21 mouse cellular contexts compared by ENCODE assay signal in genomic region chr7:6157479-6157878, GRCm38 (mm10). TPM values are rescaled to one million over a fixed set of nuclear protein-coding genes. Genes with fewer than 3 reads are reported as not detected.
DNase-seq lines count a peak whose midpoint lies in the region; ATAC-seq and TF ChIP-seq lines count a peak whose summit lies in the region.
"Had no signal": no experiment of that assay in that cellular context is flagged by ENCODE, and none has a peak within 500 bp of the region (broad histone marks: within the 10 kb centered on the region; RNA-seq: fewer than 3 reads in every experiment).

No protein-coding gene starts in this region.

- no peak for TF ChIP-seq POLR2A in kidney, adult 2 months (IDR thresholded peaks at IDR 0.05; ENCODE audit: low read depth, low read length)
- TF ChIP-seq POLR2A in testis, adult 2 months (IDR thresholded peaks at IDR 0.05; ENCODE audit: control insufficient read depth, low read depth, low read length): no peak
- TF ChIP-seq POLR2A in small intestine, adult 2 months (IDR thresholded peaks at IDR 0.05; ENCODE audit: low read depth, low read length): no peak

- no peak overlapping the region for H3K4me3 ChIP-seq in kidney, adult 2 months (ENCODE audit: insufficient read depth, low read depth, low read length)
- no peak overlapping the region for H3K4me3 ChIP-seq in testis, adult 2 months (ENCODE audit: control insufficient read depth, low read depth, low read length)
- 0 out of 2 replicates have a peak overlapping the region, but pooled peaks have one; percentile 11 for H3K4me3 ChIP-seq in liver, embryonic 12.5 days
- H3K4me3 ChIP-seq in small intestine, adult 2 months (ENCODE audit: low read depth, low read length): no peak overlapping the region

- H3K9me3 ChIP-seq in liver, embryonic 12.5 days (replicated peaks): no peaks in the 10 kb centered on the region
- H3K9me3 ChIP-seq: heart, embryonic 12.5 days; midbrain, embryonic 12.5 days; neural tube, embryonic 15.5 days had no signal

- H3K36me3 ChIP-seq in kidney, adult 2 months (ENCODE audit: control insufficient read depth, insufficient read depth, low read length): no peaks in the 10 kb centered on the region
- no peaks in the 10 kb centered on the region for H3K36me3 ChIP-seq in testis, adult 2 months (ENCODE audit: control insufficient read depth, insufficient read depth, low read length)
- H3K36me3 ChIP-seq in liver, embryonic 12.5 days: no peaks in the 10 kb centered on the region
- H3K36me3 ChIP-seq in small intestine, adult 2 months (ENCODE audit: control insufficient read depth, insufficient read depth, low read length): peaks cover 3% of the 10 kb centered on the region; the same call in 1 of the 2 replicates
- H3K36me3 ChIP-seq: heart, embryonic 12.5 days; midbrain, embryonic 12.5 days; neural tube, embryonic 15.5 days had no signal

- peaks cover 27% of the 10 kb centered on the region for H3K4me1 ChIP-seq in kidney, adult 2 months (ENCODE audit: control insufficient read depth, insufficient read depth, low read length)
- H3K4me1 ChIP-seq in testis, adult 2 months (ENCODE audit: control insufficient read depth, insufficient read depth, low read length): peaks cover 7% of the 10 kb centered on the region
- peaks cover 45% of the 10 kb centered on the region for H3K4me1 ChIP-seq in liver, embryonic 12.5 days
- peaks cover 25% of the 10 kb centered on the region; the same call in 1 of the 2 replicates for H3K4me1 ChIP-seq in small intestine, adult 2 months (ENCODE audit: control insufficient read depth, insufficient read depth, insufficient read length, low read length)

- ATAC-seq in liver, embryonic 12.5 days: no peak
- ATAC-seq: forebrain, embryonic 14.5 days had no signal

- H3K4me2 ChIP-seq in liver, embryonic 12.5 days: peak overlapping the region; percentile 92

- intact Hi-C loops in gastrocnemius, postnatal 14 days (cut with DNase I; ENCODE audit: low total_unique reads): no loop called here

- H3K27me3 ChIP-seq in kidney, adult 2 months (replicated peaks; ENCODE audit: control insufficient read depth, insufficient read depth, low read length): no peaks in the 10 kb centered on the region
- no peaks in the 10 kb centered on the region for H3K27me3 ChIP-seq in testis, adult 2 months (ENCODE audit: control insufficient read depth, insufficient read depth, low read length)
- H3K27me3 ChIP-seq in liver, embryonic 12.5 days (replicated peaks): no peaks in the 10 kb centered on the region
- H3K27me3 ChIP-seq in small intestine, adult 2 months (ENCODE audit: control insufficient read depth, insufficient read depth, low read length): no peaks in the 10 kb centered on the region
- H3K27me3 ChIP-seq: heart, embryonic 12.5 days; midbrain, embryonic 12.5 days; neural tube, embryonic 15.5 days had no signal

- no peak for TF ChIP-seq CTCF in kidney, adult 2 months (conservative IDR thresholded peaks at IDR 0.05; ENCODE audit: insufficient read depth, insufficient read length, low read depth, low read length)
- no peak for TF ChIP-seq CTCF in testis, adult 2 months (IDR thresholded peaks at IDR 0.05; ENCODE audit: control insufficient read depth, insufficient read depth, insufficient replicate concordance, low read depth, low read length)
- no peak for TF ChIP-seq CTCF in small intestine, adult 2 months (IDR thresholded peaks at IDR 0.05; ENCODE audit: extremely low read depth, insufficient read length, insufficient replicate concordance, low read depth, low read length)

- peak overlapping the region; percentile 80 for H3K27ac ChIP-seq in kidney, adult 2 months (ENCODE audit: insufficient read depth, low read depth, low read length)
- H3K27ac ChIP-seq in testis, adult 2 months (ENCODE audit: control insufficient read depth, insufficient read depth, low read depth, low read length): peak overlapping the region; percentile 46; the same call in 1 of the 2 replicates
- H3K27ac ChIP-seq in liver, embryonic 12.5 days: peak overlapping the region; percentile 92
- peak overlapping the region; percentile 68 for H3K27ac ChIP-seq in small intestine, adult 2 months (ENCODE audit: insufficient read depth, low read depth, low read length)
- H3K27ac ChIP-seq: midbrain, embryonic 12.5 days; neural tube, embryonic 15.5 days had no signal

- no peak for DNase-seq in kidney, adult 2 months
- DNase-seq in kidney, postnatal 14 days: no peak
- no peak for DNase-seq in testis, postnatal 14 days (ENCODE audit: low spot score)
- no peak for DNase-seq in retina, embryonic 14.5 days (ENCODE audit: low spot score)
- no peak for DNase-seq in gastrocnemius, postnatal 14 days
- DNase-seq: B cell, adult 2 months; embryo, embryonic 11 days; lung, adult 18-20 months; right cerebral cortex, postnatal 4 days had no signal

- WGBS in kidney, adult 2 months: 38% methylated on average over 1 of the region's 1 CpGs
- 8% methylated on average over 1 of the region's 1 CpGs for WGBS in liver, embryonic 12.5 days (ENCODE audit: insufficient replicate concordance)
- WGBS in small intestine, adult 2 months: 18% methylated on average over 1 of the region's 1 CpGs

- peak overlapping the region; percentile 91 for H3K9ac ChIP-seq in liver, embryonic 12.5 days

RNA-seq across cellular contexts. Expression of gene Zfp787, which starts 1.7 kb away (rescaled TPM):
- polyA plus RNA-seq in kidney, adult 2 months (2012; rRNA removed): 54.2 and 66.1 TPM in 2 replicates
- polyA plus RNA-seq in testis, adult 2 months (2012; rRNA removed): 41.0 and 45.8 TPM in 2 replicates
- polyA plus RNA-seq in liver, embryonic 12.5 days (2016; fragmentation: Nextera tagmentation; extraction: Ambion mirVana): 17.3 and 18.0 TPM in 2 replicates
- polyA plus RNA-seq in small intestine, adult 2 months (2012; rRNA removed): 32.3 and 62.7 TPM in 2 replicates
- 10 to 100 TPM; 32.0 to 32.6 TPM for total RNA-seq in gastrocnemius, postnatal 14 days (2021)

RNA-seq across cellular contexts. Expression of gene Zfp444, which starts 14.5 kb away (rescaled TPM):
- 47.1 and 65.2 TPM in 2 replicates for polyA plus RNA-seq in kidney, adult 2 months (2012; rRNA removed)
- polyA plus RNA-seq in testis, adult 2 months (2012; rRNA removed): 20.3 and 21.6 TPM in 2 replicates
- 25.5 and 26.3 TPM in 2 replicates for polyA plus RNA-seq in liver, embryonic 12.5 days (2016; fragmentation: Nextera tagmentation; extraction: Ambion mirVana)
- polyA plus RNA-seq in small intestine, adult 2 months (2012; rRNA removed): 12.7 and 33.9 TPM in 2 replicates
- total RNA-seq in gastrocnemius, postnatal 14 days (2021): 1 to 10 TPM; 6.0 to 6.1 TPM

RNA-seq across cellular contexts. Expression of gene Galp, which starts 39.4 kb away (rescaled TPM):
- not detected in 2 replicates for polyA plus RNA-seq in kidney, adult 2 months (2012; rRNA removed)
- not detected in 2 replicates for polyA plus RNA-seq in testis, adult 2 months (2012; rRNA removed)
- not detected in 2 replicates for polyA plus RNA-seq in liver, embryonic 12.5 days (2016; fragmentation: Nextera tagmentation; extraction: Ambion mirVana)
- polyA plus RNA-seq in small intestine, adult 2 months (2012; rRNA removed): not detected in 2 replicates
- not detected for total RNA-seq in gastrocnemius, postnatal 14 days (2021)
- total RNA-seq: heart, postnatal 25 days; layer of hippocampus, postnatal 10 days; left cerebral cortex, postnatal 36 days had no signal
- polyA plus RNA-seq: forebrain, embryonic 14.5 days; gonadal fat pad, adult 2 months; heart, embryonic 12.5 days; hindbrain, embryonic 14.5 days; midbrain, embryonic 12.5 days; neural tube, embryonic 15.5 days had no signal
